Mouse (Mus musculus) liver, embryonic 14.5 days (tissue): Measurements from ENCODE around the gene Itgax. TPM values are rescaled to one million over a fixed set of nuclear protein-coding genes. Genes with fewer than 3 reads are reported as not detected.

Experiments used
- ATAC-seq: fragments of 200-750 bp; cut with Nextera tagmentation; 2 replicates; pipeline ENCODE4 v1.8.0; 2017; ENCODE audit warnings: moderate number of reproducible peaks, mild to moderate bottlenecking, moderate library complexity; ENCODE audit not compliant: insufficient read depth
- DNase-seq, 3 experiments: peaks; one replicate each; pipeline ENCODE4 v3.0.0-alpha.2; 2012 to 2013; ENCODE audit warnings: low read depth in 3 of 3, low spot score in 3 of 3
- H3K27ac ChIP-seq: fragments of 300-500 bp; sonication (generic); 2 replicates; pipeline ENCODE4 v1.5.1; 2014; ENCODE audit warnings: moderate library complexity, mild to moderate bottlenecking, control low read depth, inconsistent platforms
- H3K27me3 ChIP-seq: fragments of 300-500 bp; sonication (generic); 2 replicates; pipeline ENCODE4 v1.6.1; 2014; ENCODE audit warnings: mild to moderate bottlenecking, low read length, moderate library complexity; ENCODE audit not compliant: control insufficient read depth, insufficient read depth
- H3K36me3 ChIP-seq: fragments of 300-500 bp; sonication (generic); replicated peaks from 2 replicates; pipeline ENCODE4 v1.6.1; 2014; ENCODE audit warnings: low read depth; ENCODE audit not compliant: control insufficient read depth, insufficient read depth
- H3K4me1 ChIP-seq, 2 experiments: fragments of 200-500 bp in 1 of 2; fragments of 300-500 bp in 1 of 2; sonication (generic) in 1 of 2; replicated peaks; 2 replicates each; pipeline ENCODE4 v1.6.1; 2012 to 2014; ENCODE audit warnings: antibody characterized with exemption in 1 of 2, inconsistent platforms in 1 of 2, low read length in 1 of 2; ENCODE audit not compliant: control insufficient read depth in 2 of 2, insufficient read depth in 2 of 2
- H3K4me2 ChIP-seq: fragments of 300-500 bp; sonication (generic); 2 replicates; pipeline ENCODE4 v1.6.1; 2014; ENCODE audit warnings: low read depth, mild to moderate bottlenecking, control low read depth, moderate library complexity
- H3K4me3 ChIP-seq, 2 experiments: fragments of 200-500 bp in 1 of 2; fragments of 300-500 bp in 1 of 2; sonication (generic) in 1 of 2; 2 replicates each; pipeline ENCODE4 v1.5.1; 2012 to 2014; ENCODE audit warnings: low read depth in 2 of 2, low read length in 2 of 2, mild to moderate bottlenecking in 2 of 2, control low read depth in 1 of 2, inconsistent platforms in 1 of 2, moderate library complexity in 1 of 2; ENCODE audit not compliant: insufficient read depth in 1 of 2
- H3K9ac ChIP-seq: fragments of 300-500 bp; sonication (generic); replicated peaks from 2 replicates; pipeline ENCODE4 v1.6.1; 2014; ENCODE audit warnings: mild to moderate bottlenecking, control low read depth, moderate library complexity
- H3K9me3 ChIP-seq: fragments of 300-500 bp; sonication (generic); 2 replicates; pipeline ENCODE4 v1.6.1; 2016; ENCODE audit warnings: low read length, mixed read lengths; ENCODE audit not compliant: control insufficient read depth
- CTCF ChIP-seq: IDR thresholded peaks from 2 replicates; pipeline ENCODE4 v1.5.1; 2016; ENCODE audit warnings: antibody characterized with exemption, low read depth, control low read depth
- EP300 ChIP-seq: IDR thresholded peaks from 2 replicates; pipeline ENCODE4 v1.6.1; 2016; ENCODE audit warnings: antibody characterized with exemption, low read depth
- WGBS: fragments of 180-500 bp; shearing (Covaris S2); extraction: QIAGEN DNeasy Blood & Tissue Kit; methylation state at CpG from one replicate; pipeline ENCODE4 v1.1.7; 2014; ENCODE audit not compliant: insufficient replicate concordance; 5-methylcytosine and 5-hydroxymethylcytosine counted together
- polyA plus RNA-seq, 2 experiments: library from polyadenylated mRNA; depleted of rRNA in 1 of 2; stranded (reverse) in 1 of 2; unstranded in 1 of 2; fragments of >200 nt; fragmentation: Nextera tagmentation in 1 of 2; extraction: Ambion mirVana in 1 of 2; gene quantifications; 2 replicates each; pipeline versions ENCODE4 v1.2.1 to v1.2.3; 2012 to 2014

Gene Itgax
- polyA plus RNA-seq, 2 experiments: 0.09 to 0.10 TPM

- Histone ChIP-seq H3K27ac (no peak overlapping the region), H3K4me2 (no peak overlapping the region), H3K4me3 (no peak overlapping the region), H3K36me3 (no peaks in the 10 kb centered on the region), H3K4me1 (no peaks in the 10 kb centered on the region), H3K9ac (no peak overlapping the region), H3K27me3 (no peaks in the 10 kb centered on the region), H3K9me3 (no peaks in the 10 kb centered on the region)
- ATAC-seq (no peak), DNase-seq (no peak)
- TF ChIP-seq EP300: no peak
- no peak for TF ChIP-seq CTCF
- 53% methylated on average over 4 of the region's 4 CpGs for WGBS
These were observed 24.1 kb upstream of the Itgax start for GRCm38 (mm10) chr7:128105246-128105645.

- no peaks in the 10 kb centered on the region for H3K36me3 ChIP-seq
- DNase-seq: no peak
- no peak overlapping the region for H3K4me3 ChIP-seq
- no peak overlapping the region for H3K4me2 ChIP-seq
- no peak for ATAC-seq
- TF ChIP-seq EP300 (no peak), CTCF (no peak)
- H3K4me1 ChIP-seq: no peaks in the 10 kb centered on the region
- no peak overlapping the region for H3K27ac ChIP-seq
- H3K9me3 ChIP-seq: no peaks in the 10 kb centered on the region
- no peaks in the 10 kb centered on the region for H3K27me3 ChIP-seq
- WGBS: 66% methylated on average over 7 of the region's 7 CpGs
- no peak overlapping the region for H3K9ac ChIP-seq
These were observed 21.9 kb upstream of the Itgax start for GRCm38 (mm10) chr7:128107462-128107861.

GRCm38 (mm10) chr7:128110314-128110713 is 19.0 kb upstream of the Itgax start:
- H3K9me3 ChIP-seq: no peaks in the 10 kb centered on the region
- no peaks in the 10 kb centered on the region for H3K4me1 ChIP-seq
- H3K36me3 ChIP-seq: no peaks in the 10 kb centered on the region
- H3K4me2 ChIP-seq: no peak overlapping the region
- DNase-seq: no peak
- no peak for TF ChIP-seq CTCF
- no peak for TF ChIP-seq EP300
- H3K27ac ChIP-seq: no peak overlapping the region
- no peak overlapping the region for H3K9ac ChIP-seq
- H3K27me3 ChIP-seq: no peaks in the 10 kb centered on the region
- no peak overlapping the region for H3K4me3 ChIP-seq
- ATAC-seq: no peak
- 30% methylated on average over 2 of the region's 2 CpGs for WGBS

GRCm38 (mm10) chr7:128112131-128112530 is 17.2 kb upstream of the Itgax start:
- Histone ChIP-seq H3K4me2 (no peak overlapping the region), H3K9me3 (no peaks in the 10 kb centered on the region), H3K27me3 (no peaks in the 10 kb centered on the region), H3K4me3 (no peak overlapping the region), H3K27ac (no peak overlapping the region), H3K9ac (no peak overlapping the region), H3K36me3 (no peaks in the 10 kb centered on the region), H3K4me1 (no peaks in the 10 kb centered on the region)
- no peak for DNase-seq
- 76% methylated on average over 11 of the region's 11 CpGs for WGBS
- no peak for ATAC-seq
- no peak for TF ChIP-seq EP300
- TF ChIP-seq CTCF: no peak

- ATAC-seq: no peak
- H3K9me3 ChIP-seq: no peaks in the 10 kb centered on the region
- no peak overlapping the region for H3K4me3 ChIP-seq
- H3K9ac ChIP-seq: no peak overlapping the region
- no peaks in the 10 kb centered on the region for H3K4me1 ChIP-seq
- no peak overlapping the region for H3K27ac ChIP-seq
- DNase-seq: no peak
- WGBS: 79% methylated on average over 11 of the region's 11 CpGs
- H3K27me3 ChIP-seq: no peaks in the 10 kb centered on the region
- TF ChIP-seq CTCF (no peak), EP300 (no peak)
- H3K36me3 ChIP-seq: no peaks in the 10 kb centered on the region
- no peak overlapping the region for H3K4me2 ChIP-seq
These were observed 14.8 kb upstream of the Itgax start for GRCm38 (mm10) chr7:128114371-128115105.
